Mouse (Mus musculus): ENCODE data around the gene Ptprg. TPM values are rescaled to one million over a fixed set of nuclear protein-coding genes. Genes with fewer than 3 reads are reported as not detected.
A peak's percentile ranks its signal among the peaks of the same experiment; 100 is the strongest.

Ptprg gene
- polyA plus RNA-seq, 1 experiment from 2014 or later, result 33.7 TPM

DNA sequence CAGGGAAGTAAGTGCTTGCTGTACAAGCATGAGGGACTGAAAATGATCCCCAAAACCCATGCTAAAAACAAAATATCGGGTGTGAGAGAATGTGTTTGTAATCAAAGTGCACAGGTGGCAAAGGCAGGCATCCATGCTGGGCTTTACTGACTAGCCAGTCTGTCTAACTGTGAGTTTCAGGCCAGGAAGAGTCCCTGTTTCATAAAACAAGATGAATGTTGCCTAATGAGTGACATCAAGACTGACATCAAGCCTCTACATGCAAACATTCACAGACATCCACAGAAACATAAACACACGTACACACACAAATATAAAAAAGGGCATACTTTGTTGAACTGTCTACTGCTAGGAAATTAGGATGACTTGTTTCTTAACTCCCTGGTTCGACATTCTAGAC, 552.3 kb downstream of the Ptprg start:
- Histone ChIP-seq H3K9me3 (ENCODE audit: control insufficient read depth, low read length) (no peaks in the 10 kb centered on the region), H3K4me3 (ENCODE audit: low read depth, low read length) (no peak overlapping the region), H3K4me2 (no peak overlapping the region), H3K27me3 (ENCODE audit: control insufficient read depth, insufficient read depth, low read length) (no peaks in the 10 kb centered on the region), H3K9ac (ENCODE audit: low read length) (no peak overlapping the region), H3K36me3 (ENCODE audit: control insufficient read depth, insufficient read depth, low read length) (no peaks in the 10 kb centered on the region), H3K27ac (ENCODE audit: low read depth, low read length) (no peak overlapping the region), H3K4me1 (ENCODE audit: control insufficient read depth, insufficient read depth, low read length) (no peaks in the 10 kb centered on the region)
- ATAC-seq (ENCODE audit: low FRiP score) (no peak), DNase-seq (ENCODE audit: low spot score, missing footprints) (no peak)
- 89% methylated on average over 3 of the region's 3 CpGs for WGBS

DNA sequence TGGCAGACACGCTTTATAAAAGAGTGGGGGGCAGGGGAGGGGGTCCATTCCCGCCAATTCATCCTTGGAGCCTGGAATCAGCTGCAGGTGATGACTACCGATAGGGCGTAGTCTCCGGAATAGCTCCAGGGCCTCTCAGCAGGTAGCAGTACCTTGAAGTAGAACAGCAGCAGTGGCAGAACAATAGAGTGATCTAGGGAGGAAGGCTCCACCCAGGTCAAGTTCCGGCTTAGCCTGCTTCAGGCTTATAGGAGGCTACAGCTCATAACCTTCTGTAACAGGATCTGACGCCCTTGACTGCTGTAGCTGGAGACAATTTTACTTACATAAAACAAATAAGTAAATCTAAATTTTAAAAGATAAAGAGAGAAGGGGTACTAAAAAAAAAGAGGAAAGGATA, 554.1 kb downstream of the Ptprg start:
- Histone ChIP-seq H3K9me3 (ENCODE audit: control insufficient read depth, low read length) (no peaks in the 10 kb centered on the region), H3K27me3 (ENCODE audit: control insufficient read depth, insufficient read depth, low read length) (no peaks in the 10 kb centered on the region), H3K4me2 (no peak overlapping the region), H3K4me3 (ENCODE audit: low read depth, low read length) (no peak overlapping the region), H3K9ac (ENCODE audit: low read length) (no peak overlapping the region), H3K27ac (ENCODE audit: low read depth, low read length) (no peak overlapping the region), H3K36me3 (ENCODE audit: control insufficient read depth, insufficient read depth, low read length) (no peaks in the 10 kb centered on the region), H3K4me1 (ENCODE audit: control insufficient read depth, insufficient read depth, low read length) (no peaks in the 10 kb centered on the region)
- WGBS, result 64% methylated on average over 7 of the region's 7 CpGs
- ATAC-seq (ENCODE audit: low FRiP score), result no peak
- DNase-seq (ENCODE audit: low spot score, missing footprints), result peak; percentile 37

DNA sequence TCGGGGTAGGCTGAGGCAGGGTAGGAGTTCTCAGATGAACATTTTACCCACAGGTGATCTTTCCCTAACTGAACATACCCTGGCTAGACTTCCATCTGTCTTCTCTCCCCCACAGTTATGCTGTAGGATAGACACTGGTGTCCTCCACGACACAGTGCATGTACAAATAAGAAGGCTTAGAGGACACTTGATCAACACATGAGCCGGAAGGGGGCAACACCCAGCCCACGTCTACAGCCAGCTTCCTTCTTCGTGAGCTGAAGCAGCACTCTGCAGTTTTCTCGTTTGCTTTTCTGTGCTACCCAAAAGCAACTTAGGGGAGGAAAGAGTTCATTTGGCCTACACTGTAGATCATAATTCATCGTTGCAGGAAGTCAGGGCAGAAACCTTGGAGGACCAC, 554.7 kb downstream of the Ptprg start:
- WGBS, result 89% methylated on average over 7 of the region's 7 CpGs
- DNase-seq (ENCODE audit: low spot score, missing footprints), result peak; percentile 39
- H3K4me2 ChIP-seq, result no peak overlapping the region
- no peaks in the 10 kb centered on the region for H3K27me3 ChIP-seq (ENCODE audit: control insufficient read depth, insufficient read depth, low read length)
- no peak overlapping the region for H3K27ac ChIP-seq (ENCODE audit: low read depth, low read length)
- no peaks in the 10 kb centered on the region for H3K36me3 ChIP-seq (ENCODE audit: control insufficient read depth, insufficient read depth, low read length)
- H3K4me3 ChIP-seq (ENCODE audit: low read depth, low read length), result no peak overlapping the region
- no peaks in the 10 kb centered on the region for H3K4me1 ChIP-seq (ENCODE audit: control insufficient read depth, insufficient read depth, low read length)
- ATAC-seq (ENCODE audit: low FRiP score), result no peak
- H3K9ac ChIP-seq (ENCODE audit: low read length), result no peak overlapping the region
- no peaks in the 10 kb centered on the region for H3K9me3 ChIP-seq (ENCODE audit: control insufficient read depth, low read length)

DNA sequence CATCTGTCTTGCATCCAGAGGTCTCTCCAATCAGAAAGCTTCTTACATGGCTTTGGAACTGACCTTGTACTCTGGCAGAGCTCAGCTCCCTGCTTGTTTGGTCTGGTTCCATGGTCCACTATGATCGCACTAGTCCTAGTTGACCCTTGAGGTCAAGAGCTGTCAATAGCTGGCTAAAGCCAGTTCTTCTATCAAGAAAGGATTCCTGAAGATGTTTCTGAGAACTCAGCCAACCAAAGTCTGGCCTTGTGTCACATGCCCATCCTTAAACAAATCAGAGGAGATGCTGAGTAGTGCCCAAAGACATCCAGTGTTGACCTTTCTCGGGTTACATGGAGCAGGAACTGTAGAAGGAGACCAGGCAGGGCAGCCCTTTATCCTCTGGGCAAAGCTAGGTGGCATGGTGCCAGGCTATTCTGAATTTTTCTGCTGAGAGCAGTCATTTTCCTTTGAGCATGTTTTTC, 559.2 kb downstream of the Ptprg start:
- Histone ChIP-seq H3K4me1 (ENCODE audit: control insufficient read depth, insufficient read depth, low read length) (no peaks in the 10 kb centered on the region), H3K4me2 (no peak overlapping the region), H3K36me3 (ENCODE audit: control insufficient read depth, insufficient read depth, low read length) (no peaks in the 10 kb centered on the region), H3K9me3 (ENCODE audit: control insufficient read depth, low read length) (no peaks in the 10 kb centered on the region), H3K9ac (ENCODE audit: low read length) (no peak overlapping the region), H3K4me3 (ENCODE audit: low read depth, low read length) (no peak overlapping the region), H3K27me3 (ENCODE audit: control insufficient read depth, insufficient read depth, low read length) (no peaks in the 10 kb centered on the region), H3K27ac (ENCODE audit: low read depth, low read length) (no peak overlapping the region)
- ATAC-seq (ENCODE audit: low FRiP score) (no peak), DNase-seq (ENCODE audit: low spot score, missing footprints) (no peak)
- 77% methylated on average over 2 of the region's 2 CpGs for WGBS

DNA sequence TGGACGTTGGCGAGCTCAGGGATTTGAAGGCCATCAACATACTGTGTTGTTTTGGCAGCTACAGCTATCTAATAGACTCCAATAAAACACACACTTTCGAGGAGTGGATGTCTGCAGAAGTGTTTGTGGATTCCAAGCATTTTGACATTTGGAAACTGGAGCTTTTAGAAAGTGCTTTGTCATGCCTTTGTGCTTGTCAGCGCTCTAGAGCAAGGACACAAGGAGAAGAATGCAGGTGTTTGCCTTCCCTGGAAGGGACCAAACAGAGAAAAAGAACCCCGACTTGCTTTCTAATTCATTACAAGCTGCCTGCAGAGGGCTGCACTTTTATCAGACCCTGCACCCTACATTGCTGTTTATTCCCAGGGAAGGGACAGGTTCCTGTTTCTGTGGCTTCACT, 560.0 kb downstream of the Ptprg start:
- no peak overlapping the region for H3K27ac ChIP-seq (ENCODE audit: low read depth, low read length)
- H3K4me1 ChIP-seq (ENCODE audit: control insufficient read depth, insufficient read depth, low read length), result no peaks in the 10 kb centered on the region
- ATAC-seq (ENCODE audit: low FRiP score) (no peak), DNase-seq (ENCODE audit: low spot score, missing footprints) (no peak)
- no peak overlapping the region for H3K4me2 ChIP-seq
- WGBS, result 78% methylated on average over 5 of the region's 5 CpGs
- no peaks in the 10 kb centered on the region for H3K27me3 ChIP-seq (ENCODE audit: control insufficient read depth, insufficient read depth, low read length)
- H3K36me3 ChIP-seq (ENCODE audit: control insufficient read depth, insufficient read depth, low read length), result no peaks in the 10 kb centered on the region
- H3K9me3 ChIP-seq (ENCODE audit: control insufficient read depth, low read length), result no peaks in the 10 kb centered on the region
- H3K9ac ChIP-seq (ENCODE audit: low read length), result no peak overlapping the region
- H3K4me3 ChIP-seq (ENCODE audit: low read depth, low read length), result no peak overlapping the region

DNA sequence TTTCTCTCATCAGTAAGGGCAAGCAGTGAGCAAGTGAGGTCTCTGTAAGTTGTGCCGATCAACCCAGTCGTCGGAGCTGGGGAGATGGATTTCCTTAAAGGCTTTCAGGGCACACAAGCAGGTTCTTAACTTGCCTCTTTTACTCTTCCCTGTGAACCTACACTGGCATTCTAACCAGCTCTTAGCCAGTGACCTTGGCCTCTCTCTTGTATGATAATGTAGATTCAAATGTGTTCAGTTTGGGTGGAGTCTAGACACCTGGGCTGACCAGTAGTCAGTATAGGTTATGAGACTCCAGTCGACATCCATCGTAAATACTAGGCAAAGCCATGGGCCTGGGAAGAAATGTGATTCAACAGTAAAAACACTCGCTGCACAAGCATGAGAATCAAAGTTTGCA, 560.7 kb downstream of the Ptprg start:
- no peak for ATAC-seq (ENCODE audit: low FRiP score)
- no peaks in the 10 kb centered on the region for H3K9me3 ChIP-seq (ENCODE audit: control insufficient read depth, low read length)
- H3K27me3 ChIP-seq (ENCODE audit: control insufficient read depth, insufficient read depth, low read length), result no peaks in the 10 kb centered on the region
- H3K27ac ChIP-seq (ENCODE audit: low read depth, low read length), result no peak overlapping the region
- WGBS, result 93% methylated on average over 6 of the region's 6 CpGs
- no peaks in the 10 kb centered on the region for H3K36me3 ChIP-seq (ENCODE audit: control insufficient read depth, insufficient read depth, low read length)
- DNase-seq (ENCODE audit: low spot score, missing footprints), result no peak
- no peak overlapping the region for H3K9ac ChIP-seq (ENCODE audit: low read length)
- H3K4me2 ChIP-seq, result no peak overlapping the region
- no peak overlapping the region for H3K4me3 ChIP-seq (ENCODE audit: low read depth, low read length)
- H3K4me1 ChIP-seq (ENCODE audit: control insufficient read depth, insufficient read depth, low read length), result no peaks in the 10 kb centered on the region

DNA sequence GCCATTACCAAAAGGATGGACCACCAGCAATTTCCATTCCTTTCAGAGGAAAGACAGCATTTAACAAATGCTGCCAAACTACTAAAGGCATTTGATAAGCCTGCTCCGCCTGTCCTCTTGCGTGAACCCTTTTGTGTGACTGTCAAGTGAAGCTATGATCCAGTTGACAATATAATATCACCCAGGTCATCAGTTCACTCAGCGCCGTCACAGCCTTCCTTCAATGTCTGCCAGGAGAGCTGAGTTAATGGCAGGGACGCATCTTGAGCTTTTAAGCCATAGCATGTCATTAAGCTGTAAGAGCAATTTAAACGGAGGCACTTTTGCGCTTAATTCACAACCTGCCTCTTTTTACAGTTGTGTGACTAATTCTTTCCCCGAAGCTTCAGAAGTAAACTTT, 565.9 kb downstream of the Ptprg start:
- H3K9me3 ChIP-seq (ENCODE audit: control insufficient read depth, low read length), result no peaks in the 10 kb centered on the region
- H3K36me3 ChIP-seq (ENCODE audit: control insufficient read depth, insufficient read depth, low read length), result no peaks in the 10 kb centered on the region
- H3K9ac ChIP-seq (ENCODE audit: low read length), result no peak overlapping the region
- no peak overlapping the region for H3K4me2 ChIP-seq
- DNase-seq (ENCODE audit: low spot score, missing footprints) (no peak), ATAC-seq (ENCODE audit: low FRiP score) (no peak)
- H3K4me1 ChIP-seq (ENCODE audit: control insufficient read depth, insufficient read depth, low read length), result no peaks in the 10 kb centered on the region
- H3K4me3 ChIP-seq (ENCODE audit: low read depth, low read length), result no peak overlapping the region
- WGBS, result 74% methylated on average over 8 of the region's 8 CpGs
- H3K27me3 ChIP-seq (ENCODE audit: control insufficient read depth, insufficient read depth, low read length), result no peaks in the 10 kb centered on the region
- H3K27ac ChIP-seq (ENCODE audit: low read depth, low read length), result no peak overlapping the region

DNA sequence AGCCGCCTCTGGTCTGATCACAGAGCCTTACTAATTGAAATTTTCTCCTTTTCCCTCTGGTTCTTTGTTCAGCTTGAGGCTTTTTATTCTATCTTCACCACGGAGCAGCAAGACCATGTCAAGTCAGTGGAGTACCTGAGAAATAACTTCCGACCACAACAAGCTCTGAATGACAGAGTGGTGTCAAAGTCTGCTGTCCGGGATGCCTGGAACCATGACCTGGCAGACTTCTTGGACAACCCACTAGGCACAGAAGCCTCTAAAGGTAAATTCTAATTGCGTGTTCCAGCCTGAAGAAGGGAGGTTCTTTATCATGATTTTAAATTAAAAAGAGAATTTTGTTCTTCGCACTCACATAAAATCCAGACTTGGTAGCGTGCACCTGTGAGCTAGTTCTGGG, 568.6 kb downstream of the Ptprg start:
- DNase-seq (ENCODE audit: low spot score, missing footprints), result no peak
- ATAC-seq (ENCODE audit: low FRiP score), result no peak

DNA sequence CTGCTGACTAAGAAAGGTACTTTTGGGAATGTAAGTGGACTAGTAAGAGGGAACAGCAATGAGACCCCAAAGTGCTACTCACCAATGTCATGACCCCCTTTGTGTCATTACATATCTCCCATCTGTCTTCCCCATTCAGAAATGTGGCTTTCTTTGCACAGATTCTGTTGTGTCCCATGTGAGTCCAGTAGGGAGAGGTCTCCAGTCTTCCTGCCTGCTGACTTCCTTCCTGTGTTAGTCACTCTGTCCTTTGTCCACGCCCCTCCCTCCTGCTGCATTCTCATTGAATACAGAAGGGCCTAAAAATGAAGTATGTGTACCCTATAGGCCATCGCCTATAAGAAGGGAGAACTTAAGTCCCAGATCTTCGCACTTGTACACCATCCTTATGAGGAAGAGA, 571.4 kb downstream of the Ptprg start:
- Histone ChIP-seq H3K27ac (ENCODE audit: low read depth, low read length) (no peak overlapping the region), H3K4me2 (no peak overlapping the region), H3K9me3 (ENCODE audit: control insufficient read depth, low read length) (no peaks in the 10 kb centered on the region), H3K4me3 (ENCODE audit: low read depth, low read length) (no peak overlapping the region), H3K4me1 (ENCODE audit: control insufficient read depth, insufficient read depth, low read length) (no peaks in the 10 kb centered on the region), H3K36me3 (ENCODE audit: control insufficient read depth, insufficient read depth, low read length) (no peaks in the 10 kb centered on the region), H3K27me3 (ENCODE audit: control insufficient read depth, insufficient read depth, low read length) (no peaks in the 10 kb centered on the region), H3K9ac (ENCODE audit: low read length) (no peak overlapping the region)
- DNase-seq (ENCODE audit: low spot score, missing footprints) (no peak), ATAC-seq (ENCODE audit: low FRiP score) (no peak)
- WGBS, result 93% methylated on average over 3 of the region's 3 CpGs

More for the DNA sequence above, 568.6 kb downstream of the Ptprg start:
- 84% methylated on average over 7 of the region's 7 CpGs for WGBS
- no peak overlapping the region for H3K4me3 ChIP-seq (ENCODE audit: low read depth, low read length)
- no peak overlapping the region for H3K9ac ChIP-seq (ENCODE audit: low read length)
- H3K9me3 ChIP-seq (ENCODE audit: control insufficient read depth, low read length), result no peaks in the 10 kb centered on the region
- H3K4me2 ChIP-seq, result no peak overlapping the region
- no peak overlapping the region for H3K27ac ChIP-seq (ENCODE audit: low read depth, low read length)
- H3K4me1 ChIP-seq (ENCODE audit: control insufficient read depth, insufficient read depth, low read length), result no peaks in the 10 kb centered on the region
- H3K27me3 ChIP-seq (ENCODE audit: control insufficient read depth, insufficient read depth, low read length), result no peaks in the 10 kb centered on the region
- no peaks in the 10 kb centered on the region for H3K36me3 ChIP-seq (ENCODE audit: control insufficient read depth, insufficient read depth, low read length)

DNA sequence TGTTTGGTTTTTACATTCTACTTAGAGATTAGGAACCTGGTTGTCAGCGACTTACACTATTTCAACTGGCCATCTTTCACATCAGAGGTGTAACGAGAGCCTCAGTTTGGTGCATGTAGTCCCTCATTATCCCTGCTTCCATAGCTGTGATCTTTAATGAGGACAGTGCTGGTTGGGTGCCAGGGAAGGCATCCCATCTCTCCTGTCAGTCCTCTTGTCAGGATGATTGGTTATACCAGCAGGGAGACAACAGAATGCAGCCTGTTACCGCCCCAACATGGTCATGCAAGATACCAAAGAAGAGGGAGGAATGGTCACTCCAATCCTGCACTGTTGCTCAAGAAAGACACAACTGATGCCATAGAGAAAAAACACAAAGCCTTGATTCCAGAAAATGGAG, 574.6 kb downstream of the Ptprg start:
- Histone ChIP-seq H3K4me1 (ENCODE audit: control insufficient read depth, insufficient read depth, low read length) (no peaks in the 10 kb centered on the region), H3K9me3 (ENCODE audit: control insufficient read depth, low read length) (no peaks in the 10 kb centered on the region), H3K27ac (ENCODE audit: low read depth, low read length) (no peak overlapping the region), H3K36me3 (ENCODE audit: control insufficient read depth, insufficient read depth, low read length) (no peaks in the 10 kb centered on the region), H3K4me3 (ENCODE audit: low read depth, low read length) (no peak overlapping the region), H3K27me3 (ENCODE audit: control insufficient read depth, insufficient read depth, low read length) (no peaks in the 10 kb centered on the region), H3K9ac (ENCODE audit: low read length) (no peak overlapping the region), H3K4me2 (no peak overlapping the region)
- no peak for ATAC-seq (ENCODE audit: low FRiP score)
- no peak for DNase-seq (ENCODE audit: low spot score, missing footprints)
- 88% methylated on average over 3 of the region's 3 CpGs for WGBS

All from midbrain, embryonic 11.5 days (tissue).